ENCODE assay signal across 8 mouse cellular contexts in genomic region chr8:119422123-119422711, GRCm38 (mm10). TPM values are rescaled to one million over a fixed set of nuclear protein-coding genes. Genes with fewer than 3 reads are reported as not detected.
DNase-seq lines count a peak whose midpoint lies in the region; ATAC-seq and TF ChIP-seq lines count a peak whose summit lies in the region.

No protein-coding gene starts in this region.

- H3K9me3 ChIP-seq in kidney, postnatal 0 days (replicated peaks; ENCODE audit: low read length) = no peaks in the 10 kb centered on the region
- H3K9me3 ChIP-seq in kidney, embryonic 14.5 days (ENCODE audit: control insufficient read depth, low read length) = no peaks in the 10 kb centered on the region
- no peaks in the 10 kb centered on the region for H3K9me3 ChIP-seq in E14TG2a.4 (ENCODE audit: low read length)

- H3K27me3 ChIP-seq in kidney, postnatal 0 days (ENCODE audit: insufficient read depth, low read length) = no peaks in the 10 kb centered on the region
- no peaks in the 10 kb centered on the region for H3K27me3 ChIP-seq in kidney, embryonic 14.5 days (ENCODE audit: control insufficient read depth, insufficient read depth, low read length)
- peaks cover 37% of the 10 kb centered on the region for H3K27me3 ChIP-seq in E14TG2a.4 (ENCODE audit: insufficient read depth, low read length)

- H3K4me3 ChIP-seq in kidney, postnatal 0 days (replicated peaks; ENCODE audit: low read depth, low read length) = no peak overlapping the region
- no peak overlapping the region for H3K4me3 ChIP-seq in kidney, embryonic 14.5 days (ENCODE audit: low read length)
- H3K4me3 ChIP-seq in E14TG2a.4 (replicated peaks; ENCODE audit: low read length) = 0 out of 2 replicates have a peak overlapping the region, but pooled peaks have one; percentile 32

- no peak for TF ChIP-seq CTCF in kidney, postnatal 0 days (IDR thresholded peaks at IDR 0.05; ENCODE audit: low read depth)
- TF ChIP-seq CTCF in E14TG2a.4 (conservative IDR thresholded peaks at IDR 0.05; ENCODE audit: low read length) = no peak
- TF ChIP-seq CTCF in brain, embryonic 14.5 days (IDR thresholded peaks at IDR 0.05; ENCODE audit: borderline replicate concordance, extremely low read depth, insufficient read depth, insufficient read length) = no peak

- no peak overlapping the region for H3K4me2 ChIP-seq in kidney, postnatal 0 days (ENCODE audit: low read length)
- H3K4me2 ChIP-seq in kidney, embryonic 14.5 days (replicated peaks; ENCODE audit: low read depth, low read length) = no peak overlapping the region

- WGBS in kidney, postnatal 0 days = 56% methylated on average over 9 of the region's 9 CpGs
- 66% methylated on average over 8 of the region's 9 CpGs for WGBS in kidney, embryonic 14.5 days

- ATAC-seq in kidney, postnatal 0 days (replicated peaks; ENCODE audit: low FRiP score, low read depth) = no peak
- no peak for ATAC-seq in kidney, embryonic 14.5 days (ENCODE audit: low FRiP score, low TSS enrichment)

- no peak for DNase-seq in kidney, postnatal 0 days (ENCODE audit: low spot score)
- peak; percentile 31 for DNase-seq in brain, embryonic 14.5 days (ENCODE audit: low read depth)
- peak; percentile 39 to 54 for DNase-seq in kidney, postnatal 36 days
- no peak for DNase-seq in layer of hippocampus, adult 8-10 months (ENCODE audit: low spot score in 2 of 2)
- no peak for DNase-seq in spleen, adult 12 weeks (ENCODE audit: low spot score)
- DNase-seq in cerebellum, adult 9-11 months = no peak

- peak overlapping the region; percentile 18; the same call in 1 of the 2 replicates for H3K9ac ChIP-seq in kidney, postnatal 0 days (ENCODE audit: low read depth, low read length)
- H3K9ac ChIP-seq in kidney, embryonic 14.5 days (ENCODE audit: low read depth, low read length) = no peak overlapping the region

- H3K36me3 ChIP-seq in kidney, postnatal 0 days (ENCODE audit: insufficient read depth, low read length) = no peaks in the 10 kb centered on the region
- no peaks in the 10 kb centered on the region for H3K36me3 ChIP-seq in kidney, embryonic 14.5 days (ENCODE audit: control insufficient read depth, insufficient read depth, low read length)
- no peaks in the 10 kb centered on the region for H3K36me3 ChIP-seq in E14TG2a.4 (ENCODE audit: insufficient read depth, low read length)

- TF ChIP-seq POLR2A in brain, embryonic 14.5 days (IDR thresholded peaks at IDR 0.05; ENCODE audit: borderline replicate concordance, extremely low read depth, insufficient read depth, insufficient read length, poor library complexity, severe bottlenecking) = no peak

- H3K4me1 ChIP-seq in kidney, postnatal 0 days (replicated peaks; ENCODE audit: insufficient read depth, low read length) = peaks cover 15% of the 10 kb centered on the region; the same call in 1 of the 2 replicates
- peaks cover 23% of the 10 kb centered on the region for H3K4me1 ChIP-seq in kidney, embryonic 14.5 days (ENCODE audit: control insufficient read depth, insufficient read depth, low read length)
- H3K4me1 ChIP-seq in E14TG2a.4 (replicated peaks; ENCODE audit: low read depth, low read length) = peaks cover 49% of the 10 kb centered on the region

- H3K27ac ChIP-seq in kidney, postnatal 0 days = no peak overlapping the region
- no peak overlapping the region for H3K27ac ChIP-seq in kidney, embryonic 14.5 days (ENCODE audit: low read depth, low read length)

RNA-seq across cellular contexts. Expression of gene Osgin1, which starts 11.7 kb away (rescaled TPM):
- polyA plus RNA-seq in kidney, postnatal 0 days (2015; fragmentation: Nextera tagmentation; extraction: Ambion mirVana) = 4.1 and 4.4 TPM in 2 replicates
- polyA plus RNA-seq in kidney, embryonic 14.5 days (2014; fragmentation: Nextera tagmentation; extraction: Ambion mirVana) = 0.71 and 1.2 TPM in 2 replicates
- 0.41 and 0.69 TPM in 2 replicates for polyA plus RNA-seq in brain, embryonic 14.5 days (2012; rRNA removed)
- total RNA-seq in layer of hippocampus, adult 8-10 months (2022) = 1 to 10 TPM in 2 of 4 experiments, under 1 TPM in 2; 0.22 to 1.2 (median 0.91) TPM

RNA-seq across cellular contexts. Expression of gene Necab2, which starts 24.3 kb away (rescaled TPM):
- polyA plus RNA-seq in kidney, postnatal 0 days (2015; fragmentation: Nextera tagmentation; extraction: Ambion mirVana) = 0.61 and 0.79 TPM in 2 replicates
- polyA plus RNA-seq in kidney, embryonic 14.5 days (2014; fragmentation: Nextera tagmentation; extraction: Ambion mirVana) = 4.6 and 5.0 TPM in 2 replicates
- polyA plus RNA-seq in brain, embryonic 14.5 days (2012; rRNA removed) = 32.6 and 43.5 TPM in 2 replicates
- 100 to 1,000 TPM; 104 to 119 (median 115) TPM for total RNA-seq in layer of hippocampus, adult 8-10 months (2022)

RNA-seq across cellular contexts. Expression of gene Mlycd, which starts 27.5 kb away (rescaled TPM):
- 19.5 and 21.9 TPM in 2 replicates for polyA plus RNA-seq in kidney, postnatal 0 days (2015; fragmentation: Nextera tagmentation; extraction: Ambion mirVana)
- 10.8 and 12.1 TPM in 2 replicates for polyA plus RNA-seq in kidney, embryonic 14.5 days (2014; fragmentation: Nextera tagmentation; extraction: Ambion mirVana)
- polyA plus RNA-seq in brain, embryonic 14.5 days (2012; rRNA removed) = 16.3 and 19.5 TPM in 2 replicates
- total RNA-seq in layer of hippocampus, adult 8-10 months (2022) = 10 to 100 TPM; 26.3 to 28.5 (median 27.2) TPM

Comparison
In these comparisons a context has a peak if more than half of its experiments do, and no peak if none do; other contexts are left out.
1. DNase-seq: peak in brain, embryonic 14.5 days (single experiment) and kidney, postnatal 36 days (2 of 2); none in kidney, postnatal 0 days (single experiment), layer of hippocampus, adult 8-10 months (0 of 2), spleen, adult 12 weeks (single experiment) and cerebellum, adult 9-11 months (single experiment).